Mouse (Mus musculus): Measurements from ENCODE around the gene Smim5. TPM values are rescaled to one million over a fixed set of nuclear protein-coding genes. Genes with fewer than 3 reads are reported as not detected.
"Not testable (repeated sequence)": the region's sequence is repeated elsewhere in the genome, so short reads cannot be mapped to it uniquely, and the experiment has no call there.

Smim5 gene
- not detected in 2 replicates for polyA plus RNA-seq (2012; ENCODE audit: insufficient read depth, insufficient read length, low replicate concordance, missing spikeins)

DNA sequence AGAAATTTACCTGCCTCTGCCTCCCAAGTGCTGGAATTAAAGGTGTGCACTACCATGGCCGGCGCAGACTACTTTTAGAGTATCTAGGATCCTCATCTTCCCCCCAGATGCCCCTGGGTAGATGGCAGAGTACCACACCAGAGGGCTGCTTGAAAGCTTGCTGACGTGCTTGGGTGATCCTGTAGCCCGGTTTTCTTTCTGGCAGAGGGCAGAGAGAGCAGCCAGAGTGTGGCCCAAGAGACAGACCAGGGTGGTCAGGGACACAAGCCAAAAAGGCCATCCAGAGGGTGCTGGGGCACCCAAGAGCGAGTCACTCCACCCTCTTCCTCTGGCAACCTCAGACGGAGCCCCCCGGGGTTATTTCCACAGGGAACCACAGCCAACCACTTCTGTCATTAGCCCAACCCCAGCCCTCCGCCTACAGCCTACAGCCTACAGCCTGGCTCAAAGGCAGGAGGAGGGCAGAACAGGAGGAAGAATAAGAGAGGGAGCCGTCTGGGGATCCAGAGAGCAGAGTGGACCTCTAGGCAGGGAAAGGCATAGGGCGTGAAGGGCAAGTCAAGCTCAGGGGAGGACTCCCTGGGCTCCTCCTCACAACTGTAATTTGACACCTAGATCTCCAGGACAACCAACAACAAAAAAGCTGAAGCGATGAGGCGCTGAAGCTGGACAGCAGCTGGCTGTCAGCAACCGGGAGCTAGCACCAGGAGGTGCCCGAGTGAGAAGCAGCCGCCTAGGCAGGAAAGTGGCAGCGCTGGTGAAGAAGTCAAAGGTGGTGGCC is at the start of gene Smim5:
Gene Smim5, plus strand, starts transcription at position 481 of the 781 bp plus-strand sequence.
- TF ChIP-seq POLR2A (IDR thresholded peaks at IDR 0.05; ENCODE audit: insufficient read depth, low read depth, low read length) (no peak), CTCF (IDR thresholded peaks at IDR 0.05; ENCODE audit: insufficient read depth, low read depth, low read length) (no peak)
- 51% methylated on average over 16 of the region's 16 CpGs for WGBS
- Histone ChIP-seq H3K4me3 (ENCODE audit: insufficient read depth, low read depth, low read length) (no peak within 1 kb of the TSS), H3K27ac (ENCODE audit: insufficient read depth, low read depth, low read length) (no peak within 1 kb of the TSS), H3K4me1 (ENCODE audit: control insufficient read depth, insufficient read depth, low read length) (peaks cover 12% of the 10 kb centered on the region)

DNA sequence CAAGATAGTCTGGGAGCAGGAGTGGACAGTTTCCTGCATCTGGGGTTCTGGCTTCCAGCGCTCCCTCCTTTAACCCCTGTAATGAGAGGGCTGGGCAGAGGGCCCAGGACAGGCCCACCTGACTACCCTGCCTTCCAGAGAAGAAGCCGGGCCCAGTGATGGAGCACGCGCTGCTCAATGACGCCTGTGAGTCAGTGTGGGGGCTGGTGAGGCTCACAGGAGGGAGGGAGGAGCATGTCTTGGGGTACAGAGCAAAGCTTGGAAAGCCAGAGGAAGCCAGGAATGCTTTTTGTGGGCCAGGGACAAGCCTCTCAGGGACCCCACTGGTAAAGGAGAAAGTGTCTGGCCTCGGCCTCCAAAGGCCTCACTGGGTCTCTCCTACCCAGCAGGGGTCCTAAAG is 45.1 kb upstream of the Smim5 start:
- H3K27ac ChIP-seq (ENCODE audit: insufficient read depth, low read depth, low read length), result no peak overlapping the region
- no peak overlapping the region for H3K4me3 ChIP-seq (ENCODE audit: insufficient read depth, low read depth, low read length)
- TF ChIP-seq CTCF (IDR thresholded peaks at IDR 0.05; ENCODE audit: insufficient read depth, low read depth, low read length) (no peak), POLR2A (IDR thresholded peaks at IDR 0.05; ENCODE audit: insufficient read depth, low read depth, low read length) (no peak)
- peaks cover 20% of the 10 kb centered on the region for H3K4me1 ChIP-seq (ENCODE audit: control insufficient read depth, insufficient read depth, low read length)
- WGBS, result 52% methylated on average over 6 of the region's 6 CpGs

DNA sequence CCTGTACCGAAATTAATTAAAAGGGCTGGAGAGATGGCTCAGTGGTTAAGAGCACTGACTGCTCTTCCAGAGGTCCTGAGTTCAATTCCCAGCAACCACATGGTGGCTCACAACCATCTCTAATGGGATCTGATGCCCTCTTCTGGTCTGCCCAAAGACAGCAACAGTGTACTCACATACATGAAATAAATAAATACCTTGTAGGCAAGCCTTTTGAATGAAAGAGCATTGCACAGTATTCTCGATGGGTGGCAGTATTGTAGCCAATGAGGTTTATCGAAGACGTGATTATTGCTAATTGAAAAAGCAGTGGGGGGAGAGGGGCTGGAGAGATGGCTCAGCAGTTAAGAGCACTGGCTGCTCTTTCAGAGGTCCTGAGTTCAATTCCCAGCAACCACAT is 42.6 kb upstream of the Smim5 start:
- peaks cover 20% of the 10 kb centered on the region for H3K4me1 ChIP-seq (ENCODE audit: control insufficient read depth, insufficient read depth, low read length)
- 89% methylated on average over 4 of the region's 4 CpGs for WGBS
- not testable (repeated sequence) for H3K27ac ChIP-seq (ENCODE audit: insufficient read depth, low read depth, low read length); H3K4me3 ChIP-seq (ENCODE audit: insufficient read depth, low read depth, low read length)

DNA sequence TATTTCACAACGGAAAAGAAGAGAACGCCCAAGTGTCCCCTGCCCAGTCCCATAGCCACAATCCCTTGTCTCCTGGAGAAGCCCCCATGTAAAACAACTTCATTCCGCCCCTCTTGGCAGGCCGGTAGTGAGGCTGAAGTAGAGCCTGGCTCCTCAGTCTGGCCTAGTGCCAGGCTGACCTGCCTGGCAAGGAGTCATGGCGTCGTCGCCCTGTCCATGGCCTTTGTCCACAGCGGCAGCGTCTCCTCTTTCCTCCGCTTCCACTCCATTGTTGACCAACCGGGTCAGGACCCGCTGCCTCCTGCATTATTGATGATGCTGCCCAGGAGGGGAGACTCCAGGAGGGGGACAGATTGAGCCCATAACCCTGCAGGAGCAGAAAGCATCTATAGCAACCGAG is 41.8 kb upstream of the Smim5 start:
- TF ChIP-seq CTCF (IDR thresholded peaks at IDR 0.05; ENCODE audit: insufficient read depth, low read depth, low read length) (no peak), POLR2A (IDR thresholded peaks at IDR 0.05; ENCODE audit: insufficient read depth, low read depth, low read length) (no peak)
- no peak overlapping the region for H3K4me3 ChIP-seq (ENCODE audit: insufficient read depth, low read depth, low read length)
- H3K27ac ChIP-seq (ENCODE audit: insufficient read depth, low read depth, low read length), result no peak overlapping the region
- peaks cover 20% of the 10 kb centered on the region for H3K4me1 ChIP-seq (ENCODE audit: control insufficient read depth, insufficient read depth, low read length)
- WGBS, result 62% methylated on average over 13 of the region's 13 CpGs

DNA sequence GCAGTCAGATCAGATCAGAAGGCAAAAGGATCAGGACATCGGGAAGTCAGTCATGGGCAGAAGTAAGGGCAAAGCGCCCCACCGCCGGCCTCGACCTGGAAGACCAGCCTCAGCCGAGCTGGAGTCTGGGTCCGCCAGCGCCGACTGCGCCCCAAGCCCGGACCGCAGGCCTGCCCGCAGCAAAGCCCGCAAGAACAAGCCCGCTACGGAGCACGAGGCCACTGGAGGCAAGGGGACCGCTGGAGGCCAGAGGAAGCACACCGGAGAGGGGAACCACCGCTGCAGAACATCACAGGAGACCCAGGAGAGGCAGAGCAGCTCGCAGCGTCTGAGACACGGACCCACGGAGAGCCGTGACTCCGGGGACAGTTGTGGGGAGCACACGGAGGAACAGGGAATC is 41.4 kb upstream of the Smim5 start, which contains the start of gene Myo15b:
Gene Myo15b, plus strand, starts transcription at position 53 of the 400 bp plus-strand sequence.
- H3K4me3 ChIP-seq (ENCODE audit: insufficient read depth, low read depth, low read length), result peak within 1 kb of the TSS; percentile 24
- TF ChIP-seq CTCF (IDR thresholded peaks at IDR 0.05; ENCODE audit: insufficient read depth, low read depth, low read length) (no peak), POLR2A (IDR thresholded peaks at IDR 0.05; ENCODE audit: insufficient read depth, low read depth, low read length) (no peak)
- peaks cover 20% of the 10 kb centered on the region for H3K4me1 ChIP-seq (ENCODE audit: control insufficient read depth, insufficient read depth, low read length)
- 20% methylated on average over 27 of the region's 27 CpGs for WGBS
- H3K27ac ChIP-seq (ENCODE audit: insufficient read depth, low read depth, low read length), result no peak within 1 kb of the TSS

DNA sequence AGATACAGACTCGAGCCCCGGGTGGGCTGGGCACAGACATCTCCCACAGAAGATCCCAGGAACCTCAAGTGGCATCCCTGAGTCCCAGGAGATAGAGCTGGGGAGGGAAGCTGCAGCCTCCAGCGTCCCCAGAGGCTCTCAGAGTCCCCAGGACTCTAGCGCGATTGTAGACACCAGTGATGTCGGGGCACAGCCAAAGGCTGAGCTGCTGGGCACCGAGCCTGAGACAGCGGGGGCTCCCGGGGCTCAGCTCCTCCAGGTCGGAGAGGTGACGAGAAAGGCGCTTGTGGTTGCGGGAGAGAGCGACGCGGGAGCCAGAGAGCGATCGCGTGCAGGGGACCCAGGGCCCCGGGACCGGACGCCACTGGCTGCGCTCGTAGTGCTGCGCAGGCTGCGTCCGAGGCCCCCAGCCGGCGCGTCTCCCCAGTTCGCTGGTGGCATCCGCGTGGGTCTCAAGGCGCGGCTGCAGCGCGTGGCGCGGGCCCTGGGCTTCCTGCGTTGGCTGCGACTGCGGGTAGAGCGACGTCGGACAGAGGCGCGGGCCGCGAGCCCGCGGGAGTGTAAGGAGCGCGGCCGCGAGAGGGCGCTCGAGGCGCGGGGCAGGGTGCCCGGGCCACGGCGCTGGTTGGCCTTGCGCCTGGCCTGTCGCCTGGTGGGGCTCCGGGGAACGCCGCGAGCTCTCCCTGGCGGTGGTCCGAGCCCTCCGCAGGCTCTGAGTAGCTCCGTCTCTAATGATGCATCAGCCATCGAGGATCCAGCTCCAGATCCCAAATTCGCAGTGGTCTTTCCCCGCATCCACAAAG is 40.4 kb upstream of the Smim5 start:
- 2% methylated on average over 75 of the region's 75 CpGs for WGBS
- Histone ChIP-seq H3K4me1 (ENCODE audit: control insufficient read depth, insufficient read depth, low read length) (peaks cover 20% of the 10 kb centered on the region), H3K27ac (ENCODE audit: insufficient read depth, low read depth, low read length) (no peak overlapping the region), H3K4me3 (ENCODE audit: insufficient read depth, low read depth, low read length) (peak overlapping the region; percentile 24)
- TF ChIP-seq POLR2A (IDR thresholded peaks at IDR 0.05; ENCODE audit: insufficient read depth, low read depth, low read length) (no peak), CTCF (IDR thresholded peaks at IDR 0.05; ENCODE audit: insufficient read depth, low read depth, low read length) (peak; percentile 93)

DNA sequence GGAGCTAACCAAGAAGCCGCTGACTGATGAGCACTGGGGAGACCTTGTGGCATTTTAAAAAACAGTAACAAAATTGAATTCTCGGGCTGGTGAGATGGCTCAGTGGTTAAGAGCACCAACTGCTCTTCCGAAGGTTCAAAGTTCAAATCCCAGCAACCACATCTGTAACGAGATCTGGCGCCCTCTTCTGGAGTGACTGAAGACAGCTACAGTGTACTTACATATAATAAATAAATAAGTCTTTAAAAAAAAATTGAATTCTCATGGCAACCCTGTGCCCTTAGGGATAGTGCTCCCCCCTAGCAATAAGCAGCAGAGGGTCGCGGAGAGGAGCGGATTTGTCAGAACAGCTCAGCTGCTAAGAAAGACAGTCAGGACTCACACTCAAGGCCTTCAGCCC is 35.9 kb upstream of the Smim5 start:
- H3K4me1 ChIP-seq (ENCODE audit: control insufficient read depth, insufficient read depth, low read length), result peaks cover 5% of the 10 kb centered on the region
- no peak overlapping the region for H3K27ac ChIP-seq (ENCODE audit: insufficient read depth, low read depth, low read length)
- TF ChIP-seq POLR2A (IDR thresholded peaks at IDR 0.05; ENCODE audit: insufficient read depth, low read depth, low read length) (no peak), CTCF (IDR thresholded peaks at IDR 0.05; ENCODE audit: insufficient read depth, low read depth, low read length) (no peak)
- WGBS, result 89% methylated on average over 8 of the region's 8 CpGs
- no peak overlapping the region for H3K4me3 ChIP-seq (ENCODE audit: insufficient read depth, low read depth, low read length)

DNA sequence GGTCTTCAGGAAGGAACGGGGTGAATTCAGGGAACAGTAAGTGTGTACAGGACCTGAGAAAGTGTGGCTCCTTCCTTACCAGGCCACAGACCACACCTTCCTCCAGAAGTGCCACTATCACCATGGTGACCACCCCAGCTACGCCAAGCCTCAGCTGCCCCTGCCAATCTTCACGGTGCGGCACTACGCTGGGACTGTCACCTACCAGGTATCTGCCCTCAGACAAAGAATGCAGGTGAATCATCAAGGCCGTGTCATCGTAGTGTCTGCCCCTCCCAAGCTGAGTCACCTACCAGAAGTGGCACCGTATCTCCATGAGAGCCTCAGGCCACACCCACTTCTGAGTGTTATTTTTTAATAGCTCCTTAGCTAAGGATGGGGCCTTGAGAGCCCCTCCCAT is 30.4 kb upstream of the Smim5 start:
- Histone ChIP-seq H3K4me1 (ENCODE audit: control insufficient read depth, insufficient read depth, low read length) (no peaks in the 10 kb centered on the region), H3K4me3 (ENCODE audit: insufficient read depth, low read depth, low read length) (no peak overlapping the region), H3K27ac (ENCODE audit: insufficient read depth, low read depth, low read length) (no peak overlapping the region)
- TF ChIP-seq CTCF (IDR thresholded peaks at IDR 0.05; ENCODE audit: insufficient read depth, low read depth, low read length) (no peak), POLR2A (IDR thresholded peaks at IDR 0.05; ENCODE audit: insufficient read depth, low read depth, low read length) (no peak)
- WGBS, result 81% methylated on average over 8 of the region's 8 CpGs

DNA sequence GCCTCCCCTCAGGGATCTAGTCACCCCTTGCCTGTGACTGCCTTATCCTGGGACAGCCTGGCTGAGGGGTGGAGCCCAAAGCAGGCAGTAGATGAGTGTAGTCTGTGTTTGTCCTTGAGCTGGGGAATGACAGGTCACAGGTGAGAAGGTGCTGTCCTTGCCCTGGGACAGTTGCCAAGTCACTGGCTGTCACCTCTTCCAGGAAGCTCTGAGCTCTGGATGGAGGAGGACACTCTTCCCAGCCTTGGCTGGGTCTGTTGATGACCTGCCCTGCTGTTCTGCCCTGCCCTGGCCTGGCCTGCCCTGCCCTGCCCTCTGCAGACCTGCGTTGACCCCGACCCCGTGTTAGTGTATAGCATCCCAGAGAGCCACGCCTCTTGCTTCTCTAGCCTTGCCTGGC is 27.3 kb upstream of the Smim5 start:
- no peak overlapping the region for H3K4me3 ChIP-seq (ENCODE audit: insufficient read depth, low read depth, low read length)
- H3K27ac ChIP-seq (ENCODE audit: insufficient read depth, low read depth, low read length), result no peak overlapping the region
- no peaks in the 10 kb centered on the region for H3K4me1 ChIP-seq (ENCODE audit: control insufficient read depth, insufficient read depth, low read length)
- TF ChIP-seq CTCF (IDR thresholded peaks at IDR 0.05; ENCODE audit: insufficient read depth, low read depth, low read length), result no peak
- TF ChIP-seq POLR2A (IDR thresholded peaks at IDR 0.05; ENCODE audit: insufficient read depth, low read depth, low read length), result no peak
- 81% methylated on average over 4 of the region's 4 CpGs for WGBS

Measured in olfactory bulb, adult 2 months (tissue).